Mouse (Mus musculus): ENCODE measurements around the gene C77080. TPM values are rescaled to one million over a fixed set of nuclear protein-coding genes. Genes with fewer than 3 reads are reported as not detected.
"Not testable (repeated sequence)": the region's sequence is repeated elsewhere in the genome, so short reads cannot be mapped to it uniquely, and the experiment has no call there.

The C77080 gene
- total RNA-seq, 2 experiments from 2014 or later, result 0.20 TPM; not detected in 1

GRCm38 (mm10) chr4:129222019-129222925, 38.9 kb downstream of the C77080 start:
- ATAC-seq (replicated peaks; ENCODE audit: low FRiP score, low TSS enrichment, poor library complexity, severe bottlenecking), result no peak

GRCm38 (mm10) chr4:129221097-129222010, 39.9 kb downstream of the C77080 start:
- ATAC-seq (replicated peaks; ENCODE audit: low FRiP score, low TSS enrichment, poor library complexity, severe bottlenecking), result no peak

GRCm38 (mm10) chr4:129220376-129221089, 40.7 kb downstream of the C77080 start:
- ATAC-seq (replicated peaks; ENCODE audit: low FRiP score, low TSS enrichment, poor library complexity, severe bottlenecking), result no peak

GRCm38 (mm10) chr4:129219198-129219597, 42.0 kb downstream of the C77080 start:
- no peak for ATAC-seq (replicated peaks; ENCODE audit: low FRiP score, low TSS enrichment, poor library complexity, severe bottlenecking)

- ATAC-seq (replicated peaks; ENCODE audit: low FRiP score, low TSS enrichment, poor library complexity, severe bottlenecking), result no peak
Observed at GRCm38 (mm10) chr4:129218569-129219175, 42.5 kb downstream of the C77080 start.

- ATAC-seq (replicated peaks; ENCODE audit: low FRiP score, low TSS enrichment, poor library complexity, severe bottlenecking), result not testable (repeated sequence)
Observed at GRCm38 (mm10) chr4:129212486-129212885, 48.7 kb downstream of the C77080 start.

GRCm38 (mm10) chr4:129211461-129211860, 49.7 kb downstream of the C77080 start:
- ATAC-seq (replicated peaks; ENCODE audit: low FRiP score, low TSS enrichment, poor library complexity, severe bottlenecking), result no peak

- peak; percentile 45; the same call in 1 of the 2 replicates for ATAC-seq (replicated peaks; ENCODE audit: low FRiP score, low TSS enrichment, poor library complexity, severe bottlenecking)
Observed at GRCm38 (mm10) chr4:129209504-129209903, 51.7 kb downstream of the C77080 start.

GRCm38 (mm10) chr4:129206792-129207191, 54.4 kb downstream of the C77080 start:
- ATAC-seq (replicated peaks; ENCODE audit: low FRiP score, low TSS enrichment, poor library complexity, severe bottlenecking), result no peak

- ATAC-seq (replicated peaks; ENCODE audit: low FRiP score, low TSS enrichment, poor library complexity, severe bottlenecking), result no peak
Observed at GRCm38 (mm10) chr4:129204655-129205054, 56.5 kb downstream of the C77080 start.

- no peak for ATAC-seq (replicated peaks; ENCODE audit: low FRiP score, low TSS enrichment, poor library complexity, severe bottlenecking)
Observed at GRCm38 (mm10) chr4:129197514-129197913, 63.7 kb downstream of the C77080 start.

- no peak for ATAC-seq (replicated peaks; ENCODE audit: low FRiP score, low TSS enrichment, poor library complexity, severe bottlenecking)
Observed at GRCm38 (mm10) chr4:129194280-129194679, 66.9 kb downstream of the C77080 start.

GRCm38 (mm10) chr4:129191691-129192090, 69.5 kb downstream of the C77080 start:
- no peak for ATAC-seq (replicated peaks; ENCODE audit: low FRiP score, low TSS enrichment, poor library complexity, severe bottlenecking)

GRCm38 (mm10) chr4:129190538-129190937, 70.7 kb downstream of the C77080 start:
- no peak for ATAC-seq (replicated peaks; ENCODE audit: low FRiP score, low TSS enrichment, poor library complexity, severe bottlenecking)

GRCm38 (mm10) chr4:129189542-129190519, 71.4 kb downstream of the C77080 start, which contains the start of the genes S100pbp and Yars:
S100pbp (minus strand) TSS chr4:129189727.
Yars (plus strand) TSS chr4:129189760.
- ATAC-seq (replicated peaks; ENCODE audit: low FRiP score, low TSS enrichment, poor library complexity, severe bottlenecking), result peak; percentile 94

GRCm38 (mm10) chr4:129188803-129189541, 72.2 kb downstream of the C77080 start:
- ATAC-seq (replicated peaks; ENCODE audit: low FRiP score, low TSS enrichment, poor library complexity, severe bottlenecking), result no peak; the same call in 1 of the 2 replicates

GRCm38 (mm10) chr4:129188041-129188659, 73.1 kb downstream of the C77080 start:
- ATAC-seq (replicated peaks; ENCODE audit: low FRiP score, low TSS enrichment, poor library complexity, severe bottlenecking), result no peak

Measured in megakaryocyte-erythroid progenitor cell, adult 5-6 weeks (primary cell).